Mouse (Mus musculus): ENCODE measurements at regions not wholly inside any gene's neighbourhood (a gene's known extent, or its start where the extent isn't known, plus 50 kb on each side); places are given as distances from the start of the nearest gene placed in this dataset.

GRCm38 (mm10) chr10:7267903-7268302, 55.9 kb upstream of the Cnksr3 start:
- no peak for DNase-seq

GRCm38 (mm10) chr10:7267106-7267505, 55.1 kb upstream of the Cnksr3 start:
- DNase-seq: no peak

- no peak for DNase-seq
Observed at GRCm38 (mm10) chr10:7265412-7265811, 53.4 kb upstream of the Cnksr3 start.

GRCm38 (mm10) chr10:7264721-7265120, 52.7 kb upstream of the Cnksr3 start:
- DNase-seq: no peak
